Comparison of ENCODE assay signal across 7 mouse cellular contexts in the genomic region with DNA sequence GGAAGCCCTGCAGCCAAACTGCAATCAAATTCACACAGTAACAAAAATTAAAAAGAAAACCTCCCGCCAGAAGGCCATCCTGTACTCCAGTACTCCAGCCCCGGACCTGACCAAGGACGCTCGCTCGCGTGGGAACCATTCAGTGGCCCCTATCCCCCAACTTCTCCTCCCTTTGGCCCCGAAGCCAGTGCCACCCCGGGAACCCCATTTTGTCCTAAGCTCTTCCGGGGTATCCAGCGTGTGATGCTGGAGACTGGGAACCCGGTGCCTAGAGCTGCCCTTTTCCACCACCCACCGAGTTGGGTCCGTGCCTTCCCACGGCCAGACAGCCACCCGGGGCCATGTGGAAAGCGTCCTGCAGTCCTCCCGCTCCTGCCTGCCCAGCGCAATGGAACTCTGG. TPM values are rescaled to one million over a fixed set of nuclear protein-coding genes. Genes with fewer than 3 reads are reported as not detected.
A peak's percentile ranks its signal among the peaks of the same experiment; 100 is the strongest.
DNase-seq lines count a peak whose midpoint lies in the region; ATAC-seq and TF ChIP-seq lines count a peak whose summit lies in the region.
"Not testable (repeated sequence)": the region's sequence is repeated elsewhere in the genome, so short reads cannot be mapped to it uniquely, and the experiment has no call there.

No protein-coding gene starts in this region.

- not testable (repeated sequence) for H3K36me3 ChIP-seq in heart, embryonic 16.5 days (ENCODE audit: control insufficient read depth, insufficient read depth); kidney, embryonic 16.5 days (ENCODE audit: insufficient read depth, low read length); limb, embryonic 10.5 days; macrophage (ENCODE audit: inconsistent target)

- H3K4me1 ChIP-seq in bone marrow macrophage, adult 2 months (ENCODE audit: control insufficient read depth, insufficient read depth, low read length); embryonic fibroblast, embryonic 13.5 days (ENCODE audit: control insufficient read depth, insufficient read depth, low read length); heart, embryonic 16.5 days (ENCODE audit: control insufficient read depth, insufficient read depth, low read length); kidney, embryonic 16.5 days (ENCODE audit: insufficient read depth, low read length); limb, embryonic 10.5 days: not testable (repeated sequence)

- not testable (repeated sequence) for TF ChIP-seq CTCF in bone marrow macrophage, adult 2 months (IDR thresholded peaks at IDR 0.05; ENCODE audit: low read depth, low read length); embryonic fibroblast, embryonic 13.5 days (IDR thresholded peaks at IDR 0.05; ENCODE audit: borderline replicate concordance, insufficient read depth, low read length)

- H3K4me2 ChIP-seq in heart, embryonic 16.5 days (ENCODE audit: low read depth, low read length) = peak overlapping the region; percentile 50
- peak overlapping the region; percentile 46 for H3K4me2 ChIP-seq in kidney, embryonic 16.5 days (replicated peaks; ENCODE audit: low read depth, low read length)

- 0% methylated on average over 18 of the region's 18 CpGs for WGBS in heart, embryonic 16.5 days
- under 1% methylated on average over 16 of the region's 18 CpGs for WGBS in kidney, embryonic 16.5 days
- 0% methylated on average over 18 of the region's 18 CpGs for WGBS in limb, embryonic 10.5 days
- no CpG with 5 or more reads among the region's 18 CpGs for WGBS in macrophage (ENCODE audit: missing documents)

- not testable (repeated sequence) for ATAC-seq in heart, embryonic 16.5 days (replicated peaks; ENCODE audit: extremely low read depth, insufficient read depth, low FRiP score); kidney, embryonic 16.5 days (ENCODE audit: low FRiP score, low TSS enrichment)

- H3K27ac ChIP-seq in bone marrow macrophage, adult 2 months (ENCODE audit: insufficient read depth, low read depth, low read length) = peak overlapping the region; percentile 33; the same call in 1 of the 2 replicates
- H3K27ac ChIP-seq in embryonic fibroblast, embryonic 13.5 days (ENCODE audit: insufficient read depth, low read length); heart, embryonic 16.5 days (ENCODE audit: low read length); kidney, embryonic 16.5 days (ENCODE audit: low read length); limb, embryonic 10.5 days; macrophage: not testable (repeated sequence)

- not testable (repeated sequence) for TF ChIP-seq POLR2A in bone marrow macrophage, adult 2 months (IDR thresholded peaks at IDR 0.05; ENCODE audit: borderline replicate concordance, low read depth, low read length); embryonic fibroblast, embryonic 13.5 days (IDR thresholded peaks at IDR 0.05; ENCODE audit: low read depth, low read length)

- not testable (repeated sequence) for DNase-seq in limb, embryonic 10.5 days (ENCODE audit: low spot score)
- DNase-seq in right cerebral cortex, adult 2 months (ENCODE audit: low spot score in 2 of 2) = peak; percentile 31 to 40

- not testable (repeated sequence) for H3K9me3 ChIP-seq in heart, embryonic 16.5 days (replicated peaks; ENCODE audit: control insufficient read depth, low read length); kidney, embryonic 16.5 days (ENCODE audit: low read length); limb, embryonic 10.5 days (replicated peaks)

- peak overlapping the region; percentile 67 for H3K9ac ChIP-seq in heart, embryonic 16.5 days (ENCODE audit: low read length)
- peak overlapping the region; percentile 58; the same call in 1 of the 2 replicates for H3K9ac ChIP-seq in kidney, embryonic 16.5 days (replicated peaks; ENCODE audit: low read length)

- not testable (repeated sequence) for H3K27me3 ChIP-seq in heart, embryonic 16.5 days (ENCODE audit: control insufficient read depth, insufficient read depth, low read length); kidney, embryonic 16.5 days (ENCODE audit: insufficient read depth, low read length); limb, embryonic 10.5 days (ENCODE audit: low read depth, poor library complexity, severe bottlenecking)

- peak overlapping the region; percentile 65 for H3K4me3 ChIP-seq in bone marrow macrophage, adult 2 months (ENCODE audit: insufficient read depth, low read length)
- peak overlapping the region; percentile 55 for H3K4me3 ChIP-seq in embryonic fibroblast, embryonic 13.5 days (ENCODE audit: insufficient read depth, low read length)
- peak overlapping the region; percentile 53 for H3K4me3 ChIP-seq in heart, embryonic 16.5 days (ENCODE audit: low read length)
- peak overlapping the region; percentile 50 for H3K4me3 ChIP-seq in kidney, embryonic 16.5 days (ENCODE audit: low read length)
- H3K4me3 ChIP-seq in limb, embryonic 10.5 days = peak overlapping the region; percentile 48
- peak overlapping the region; percentile 46 for H3K4me3 ChIP-seq in macrophage (ENCODE audit: inconsistent target)

- not testable (repeated sequence) for H3K79me2 ChIP-seq in macrophage (ENCODE audit: inconsistent target)

RNA-seq across cellular contexts. Expression of gene Gm14326, which starts 0.4 kb away (rescaled TPM):
- polyA plus RNA-seq in bone marrow macrophage, adult 2 months (2012; ENCODE audit: insufficient read depth, insufficient read length, missing spikeins) = 14.2 and 16.6 TPM in 2 replicates
- polyA plus RNA-seq in embryonic fibroblast, embryonic 13.5 days (2011; ENCODE audit: insufficient read length, low read depth, missing spikeins) = 15.4 and 18.0 TPM in 2 replicates
- polyA plus RNA-seq in heart, embryonic 16.5 days (2015; fragmentation: Nextera tagmentation; extraction: Ambion mirVana) = 22.3 and 23.7 TPM in 2 replicates
- polyA plus RNA-seq in kidney, embryonic 16.5 days (2015; fragmentation: Nextera tagmentation; extraction: Ambion mirVana) = 17.7 and 18.0 TPM in 2 replicates
- 15.4 and 16.9 TPM in 2 replicates for polyA plus RNA-seq in limb, embryonic 10.5 days (2016; fragmentation: Nextera tagmentation; extraction: Ambion mirVana)
- 100 to 1,000 TPM in 1 of 26 experiments, 10 to 100 TPM in 25; 23.1 to 108 (median 49.8) TPM for total RNA-seq in macrophage (2018; cell fraction: chromatin; rRNA removed)
- total RNA-seq in macrophage (2018; cell fraction: cytosol; rRNA removed) = 10 to 100 TPM; 12.8 to 33.0 (median 20.3) TPM
- total RNA-seq in macrophage (2018; cell fraction: nucleus; rRNA removed) = 10 to 100 TPM; 13.8 to 99.8 (median 27.2) TPM
- polyA plus RNA-seq in macrophage (2018) = 14.5 to 32.2 TPM (median 25.1 TPM) in 3 replicates

RNA-seq across cellular contexts. Expression of gene Zfp972, which starts 31.3 kb away (rescaled TPM):
- polyA plus RNA-seq in bone marrow macrophage, adult 2 months (2012; ENCODE audit: insufficient read depth, insufficient read length, missing spikeins) = 2.8 and 3.3 TPM in 2 replicates
- 1.5 TPM in 1 of 2 replicates, not detected in the other for polyA plus RNA-seq in embryonic fibroblast, embryonic 13.5 days (2011; ENCODE audit: insufficient read length, low read depth, missing spikeins)
- 0.29 TPM in 1 of 2 replicates, not detected in the other for polyA plus RNA-seq in heart, embryonic 16.5 days (2015; fragmentation: Nextera tagmentation; extraction: Ambion mirVana)
- polyA plus RNA-seq in kidney, embryonic 16.5 days (2015; fragmentation: Nextera tagmentation; extraction: Ambion mirVana) = 0.35 and 1.0 TPM in 2 replicates
- polyA plus RNA-seq in limb, embryonic 10.5 days (2016; fragmentation: Nextera tagmentation; extraction: Ambion mirVana) = 0.28 and 0.39 TPM in 2 replicates
- total RNA-seq in macrophage (2018; cell fraction: chromatin; rRNA removed) = 100 to 1,000 TPM in 1 of 26 experiments, 10 to 100 TPM in 18, 1 to 10 TPM in 7; 5.4 to 189 (median 21.5) TPM
- 1 to 10 TPM; 1.2 to 7.2 (median 2.3) TPM for total RNA-seq in macrophage (2018; cell fraction: cytosol; rRNA removed)
- total RNA-seq in macrophage (2018; cell fraction: nucleus; rRNA removed) = 10 to 100 TPM in 1 of 26 experiments, 1 to 10 TPM in 21, not detected in 4; 1.3 to 14.4 (median 4.3) TPM
- 0.91 to 3.0 TPM (median 2.8 TPM) in 3 replicates for polyA plus RNA-seq in macrophage (2018)

RNA-seq across cellular contexts. Expression of gene Gm14327, which starts 59.8 kb away (rescaled TPM):
- 1.1 and 1.9 TPM in 2 replicates for polyA plus RNA-seq in bone marrow macrophage, adult 2 months (2012; ENCODE audit: insufficient read depth, insufficient read length, missing spikeins)
- polyA plus RNA-seq in embryonic fibroblast, embryonic 13.5 days (2011; ENCODE audit: insufficient read length, low read depth, missing spikeins) = 3.0 and 3.4 TPM in 2 replicates
- polyA plus RNA-seq in heart, embryonic 16.5 days (2015; fragmentation: Nextera tagmentation; extraction: Ambion mirVana) = 3.9 and 4.2 TPM in 2 replicates
- polyA plus RNA-seq in kidney, embryonic 16.5 days (2015; fragmentation: Nextera tagmentation; extraction: Ambion mirVana) = 4.2 and 4.3 TPM in 2 replicates
- 1.7 and 2.8 TPM in 2 replicates for polyA plus RNA-seq in limb, embryonic 10.5 days (2016; fragmentation: Nextera tagmentation; extraction: Ambion mirVana)
- total RNA-seq in macrophage (2018; cell fraction: chromatin; rRNA removed) = 1 to 10 TPM in 21 of 26 experiments, under 1 TPM in 4, not detected in 1; 0.71 to 6.3 (median 3.1) TPM
- 1 to 10 TPM in 17 of 26 experiments, under 1 TPM in 9; 0.53 to 4.4 (median 1.1) TPM for total RNA-seq in macrophage (2018; cell fraction: cytosol; rRNA removed)
- 1 to 10 TPM in 18 of 26 experiments, under 1 TPM in 5, not detected in 3; 0.76 to 4.9 (median 2.1) TPM for total RNA-seq in macrophage (2018; cell fraction: nucleus; rRNA removed)
- 1.0 to 1.4 TPM (median 1.1 TPM) in 3 replicates for polyA plus RNA-seq in macrophage (2018)
